ENCODE assay signal across 13 mouse cellular contexts in the genomic region with DNA sequence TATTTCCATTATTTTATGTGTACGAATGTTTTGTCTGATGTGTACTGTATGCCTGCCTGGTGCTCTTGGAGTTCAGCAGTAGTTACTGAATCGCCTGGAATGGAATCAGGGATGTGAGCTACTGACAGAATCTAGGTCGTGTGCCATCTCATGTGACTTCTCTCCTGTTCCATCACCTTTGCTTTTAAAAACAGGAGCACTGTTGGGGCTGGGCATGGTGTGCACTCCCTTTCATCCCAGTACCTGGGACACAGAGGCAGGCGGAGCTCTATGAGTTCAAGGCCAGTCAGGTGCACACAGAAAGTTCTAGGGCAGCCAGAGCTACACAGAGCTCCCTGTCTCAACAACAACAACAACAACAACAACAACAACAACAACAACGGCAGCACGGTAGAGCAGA. TPM values are rescaled to one million over a fixed set of nuclear protein-coding genes. Genes with fewer than 3 reads are reported as not detected.
DNase-seq lines count a peak whose midpoint lies in the region; ATAC-seq and TF ChIP-seq lines count a peak whose summit lies in the region.
"Had no signal": no experiment of that assay in that cellular context is flagged by ENCODE, and none has a peak within 500 bp of the region (broad histone marks: within the 10 kb centered on the region; RNA-seq: fewer than 3 reads in every experiment).

No protein-coding gene starts in this region.

- H3K27ac ChIP-seq in kidney, postnatal 0 days, result 0 out of 2 replicates have a peak overlapping the region, but pooled peaks have one; percentile 36
- no peak overlapping the region for H3K27ac ChIP-seq in kidney, embryonic 16.5 days (ENCODE audit: low read length)
- peak overlapping the region; percentile 57 for H3K27ac ChIP-seq in brown adipose tissue, adult 24 weeks (replicated peaks; ENCODE audit: low read depth, low read length)
- H3K27ac ChIP-seq in hindbrain, embryonic 16.5 days (ENCODE audit: low read depth, low read length), result peak overlapping the region; percentile 51
- H3K27ac ChIP-seq: liver, embryonic 13.5 days had no signal

- H3K9me3 ChIP-seq in kidney, postnatal 0 days (replicated peaks; ENCODE audit: low read length), result no peaks in the 10 kb centered on the region
- no peaks in the 10 kb centered on the region for H3K9me3 ChIP-seq in kidney, embryonic 16.5 days (ENCODE audit: low read length)
- no peaks in the 10 kb centered on the region for H3K9me3 ChIP-seq in hindbrain, embryonic 16.5 days (ENCODE audit: control insufficient read depth, low read length)
- H3K9me3 ChIP-seq: liver, embryonic 13.5 days had no signal

- H3K4me1 ChIP-seq in kidney, postnatal 0 days (replicated peaks; ENCODE audit: insufficient read depth, low read length), result peaks cover 7% of the 10 kb centered on the region
- H3K4me1 ChIP-seq in kidney, embryonic 16.5 days (ENCODE audit: insufficient read depth, low read length), result peaks cover 32% of the 10 kb centered on the region
- H3K4me1 ChIP-seq in brown adipose tissue, adult 24 weeks (ENCODE audit: control insufficient read depth, insufficient read depth, insufficient read length, low read length), result peaks cover 47% of the 10 kb centered on the region
- peaks cover 20% of the 10 kb centered on the region for H3K4me1 ChIP-seq in hindbrain, embryonic 16.5 days (ENCODE audit: control insufficient read depth, insufficient read depth, low read depth, low read length)

- peak; percentile 92 for DNase-seq in heart, adult 11 months
- no peak for DNase-seq in heart, adult 8-10 months (ENCODE audit: low spot score)
- DNase-seq in kidney, postnatal 0 days (ENCODE audit: low spot score), result no peak
- DNase-seq in ovary, postnatal 14 days (ENCODE audit: low spot score), result no peak
- DNase-seq in gastrocnemius, adult 18-20 months (ENCODE audit: low spot score), result no peak
- DNase-seq: adrenal gland, adult 2 months; liver, embryonic 13.5 days; spleen, adult 18-20 months; thymus, adult 2 months had no signal

- no peaks in the 10 kb centered on the region for H3K36me3 ChIP-seq in kidney, postnatal 0 days (ENCODE audit: insufficient read depth, low read length)
- no peaks in the 10 kb centered on the region for H3K36me3 ChIP-seq in kidney, embryonic 16.5 days (ENCODE audit: insufficient read depth, low read length)
- no peaks in the 10 kb centered on the region for H3K36me3 ChIP-seq in hindbrain, embryonic 16.5 days (ENCODE audit: control insufficient read depth, insufficient read depth, low read length)
- H3K36me3 ChIP-seq: liver, embryonic 13.5 days had no signal

- no peak for TF ChIP-seq CTCF in kidney, postnatal 0 days (IDR thresholded peaks at IDR 0.05; ENCODE audit: low read depth)

- H3K9ac ChIP-seq in kidney, postnatal 0 days (ENCODE audit: low read depth, low read length), result no peak overlapping the region
- no peak overlapping the region for H3K9ac ChIP-seq in kidney, embryonic 16.5 days (replicated peaks; ENCODE audit: low read length)
- no peak overlapping the region for H3K9ac ChIP-seq in hindbrain, embryonic 16.5 days (ENCODE audit: low read depth, low read length)
- H3K9ac ChIP-seq: liver, embryonic 13.5 days had no signal

- no peaks in the 10 kb centered on the region for H3K27me3 ChIP-seq in kidney, postnatal 0 days (ENCODE audit: insufficient read depth, low read length)
- H3K27me3 ChIP-seq in kidney, embryonic 16.5 days (ENCODE audit: insufficient read depth, low read length), result no peaks in the 10 kb centered on the region
- no peaks in the 10 kb centered on the region for H3K27me3 ChIP-seq in hindbrain, embryonic 16.5 days (replicated peaks; ENCODE audit: control insufficient read depth, insufficient read depth, low read length)
- H3K27me3 ChIP-seq: CH12.LX; liver, embryonic 13.5 days had no signal

- H3K4me2 ChIP-seq in kidney, postnatal 0 days (ENCODE audit: low read length), result no peak overlapping the region
- H3K4me2 ChIP-seq in kidney, embryonic 16.5 days (replicated peaks; ENCODE audit: low read depth, low read length), result no peak overlapping the region
- H3K4me2 ChIP-seq in hindbrain, embryonic 16.5 days (ENCODE audit: low read length), result no peak overlapping the region
- H3K4me2 ChIP-seq: liver, embryonic 13.5 days had no signal

- no peak for ATAC-seq in kidney, postnatal 0 days (replicated peaks; ENCODE audit: low FRiP score, low read depth)
- no peak for ATAC-seq in kidney, embryonic 16.5 days (ENCODE audit: low FRiP score, low TSS enrichment)
- no peak for ATAC-seq in hindbrain, embryonic 16.5 days

- 82% methylated on average over 6 of the region's 6 CpGs for WGBS in kidney, postnatal 0 days
- WGBS in kidney, embryonic 16.5 days, result 90% methylated on average over 6 of the region's 6 CpGs
- WGBS in hindbrain, embryonic 16.5 days, result 86% methylated on average over 6 of the region's 6 CpGs

- H3K4me3 ChIP-seq in kidney, postnatal 0 days (replicated peaks; ENCODE audit: low read depth, low read length), result no peak overlapping the region
- H3K4me3 ChIP-seq in kidney, embryonic 16.5 days (ENCODE audit: low read length), result no peak overlapping the region
- no peak overlapping the region for H3K4me3 ChIP-seq in brown adipose tissue, adult 24 weeks (ENCODE audit: insufficient read depth, low read depth, low read length)
- H3K4me3 ChIP-seq in hindbrain, embryonic 16.5 days (ENCODE audit: low read length), result no peak overlapping the region
- H3K4me3 ChIP-seq: liver, embryonic 13.5 days had no signal

RNA-seq across cellular contexts. Expression of a gene that starts 38.2 kb away (rescaled TPM):
- 10 to 100 TPM; 35.9 to 38.7 (median 37.9) TPM for total RNA-seq in heart, adult 8-10 months (2022)
- polyA plus RNA-seq in kidney, postnatal 0 days (2015; fragmentation: Nextera tagmentation; extraction: Ambion mirVana), result 35.2 and 40.8 TPM in 2 replicates
- 30.5 and 33.7 TPM in 2 replicates for polyA plus RNA-seq in kidney, embryonic 16.5 days (2015; fragmentation: Nextera tagmentation; extraction: Ambion mirVana)
- polyA plus RNA-seq in brown adipose tissue, adult 24 weeks (2012; ENCODE audit: insufficient read depth, insufficient read length, missing spikeins), result 8.4 and 12.7 TPM in 2 replicates
- polyA plus RNA-seq in hindbrain, embryonic 16.5 days (2015; fragmentation: Nextera tagmentation; extraction: Ambion mirVana), result 33.4 and 35.5 TPM in 2 replicates
- total RNA-seq in gastrocnemius, adult 18-20 months (2021), result 10 to 100 TPM; 23.5 to 25.4 TPM

RNA-seq across cellular contexts. Expression of a gene that starts 39.0 kb away (rescaled TPM):
- total RNA-seq in heart, adult 8-10 months (2022), result 10 to 100 TPM; 16.3 to 19.9 (median 17.9) TPM
- 44.7 and 50.9 TPM in 2 replicates for polyA plus RNA-seq in kidney, postnatal 0 days (2015; fragmentation: Nextera tagmentation; extraction: Ambion mirVana)
- 41.6 and 51.0 TPM in 2 replicates for polyA plus RNA-seq in kidney, embryonic 16.5 days (2015; fragmentation: Nextera tagmentation; extraction: Ambion mirVana)
- 32.0 and 42.6 TPM in 2 replicates for polyA plus RNA-seq in brown adipose tissue, adult 24 weeks (2012; ENCODE audit: insufficient read depth, insufficient read length, missing spikeins)
- polyA plus RNA-seq in hindbrain, embryonic 16.5 days (2015; fragmentation: Nextera tagmentation; extraction: Ambion mirVana), result 32.7 and 36.2 TPM in 2 replicates
- 10 to 100 TPM; 10.0 to 11.1 TPM for total RNA-seq in gastrocnemius, adult 18-20 months (2021)
